Mouse (Mus musculus) MEL (cell line): ENCODE measurements at regions not wholly inside any gene's neighbourhood (a gene's known extent, or its start where the extent isn't known, plus 50 kb on each side); places are given as distances from the start of the nearest gene placed in this dataset.
A peak's percentile ranks its signal among the peaks of the same experiment; 100 is the strongest.

Experiments used
- CHD1 ChIP-seq: IDR thresholded peaks from 2 replicates; pipeline ENCODE4 v1.6.1; 2012; ENCODE audit warnings: low read depth, mild to moderate bottlenecking, inconsistent platforms, low read length, improper control_type of control experiment
- CTCF ChIP-seq, 3 experiments: IDR thresholded peaks in 2 of 3; conservative IDR thresholded peaks in 1 of 3; 2 replicates each; pipeline ENCODE4 v1.5.1; 2011 to 2012; ENCODE audit warnings: low read length in 3 of 3, low read depth in 2 of 3, mild to moderate bottlenecking in 2 of 3, improper control_type of control experiment in 1 of 3, inconsistent platforms in 1 of 3, mixed read lengths in 1 of 3, moderate library complexity in 1 of 3; ENCODE audit not compliant: control insufficient read depth in 1 of 3, insufficient read depth in 1 of 3, poor library complexity in 1 of 3, severe bottlenecking in 1 of 3
- E2F4 ChIP-seq: IDR thresholded peaks from 2 replicates; pipeline ENCODE4 v1.6.1; 2011; ENCODE audit warnings: low read depth, low read length, improper control_type of control experiment, borderline replicate concordance
- ELF1 ChIP-seq: IDR thresholded peaks from 2 replicates; pipeline ENCODE4 v1.6.1; 2014; ENCODE audit warnings: low read depth, mild to moderate bottlenecking, inconsistent platforms, low read length, improper control_type of control experiment, moderate library complexity
- EP300 ChIP-seq, 2 experiments: IDR thresholded peaks; 2 replicates each; pipeline ENCODE4 v1.6.1; 2011; ENCODE audit warnings: improper control_type of control experiment in 2 of 2, low read length in 2 of 2, low read depth in 1 of 2, mild to moderate bottlenecking in 1 of 2
- ETS1 ChIP-seq: IDR thresholded peaks from 2 replicates; pipeline ENCODE4 v1.6.1; 2012; ENCODE audit warnings: low read depth, mild to moderate bottlenecking, inconsistent platforms, low read length, improper control_type of control experiment, moderate library complexity
- GABPA ChIP-seq: IDR thresholded peaks from 2 replicates; pipeline ENCODE4 v1.6.1; 2012; ENCODE audit warnings: low read depth, mild to moderate bottlenecking, inconsistent platforms, low read length, improper control_type of control experiment, moderate library complexity
- MEF2A ChIP-seq: IDR thresholded peaks from 2 replicates; pipeline ENCODE4 v1.6.1; 2014; ENCODE audit warnings: low read depth, mild to moderate bottlenecking, inconsistent platforms, low read length, improper control_type of control experiment; ENCODE audit not compliant: poor library complexity, insufficient replicate concordance, severe bottlenecking; ENCODE audit errors: extremely low read depth
- POLR2A ChIP-seq, 2 experiments: IDR thresholded peaks; 2 replicates each; pipeline ENCODE4 v1.6.1; 2011 to 2012; ENCODE audit warnings: low read length in 2 of 2, mild to moderate bottlenecking in 2 of 2, control low read depth in 1 of 2, improper control_type of control experiment in 1 of 2, low read depth in 1 of 2, moderate library complexity in 1 of 2; ENCODE audit not compliant: control insufficient read depth in 1 of 2, insufficient read depth in 1 of 2, poor library complexity in 1 of 2
- POLR2AphosphoS5 ChIP-seq: IDR thresholded peaks from 2 replicates; pipeline ENCODE4 v1.6.1; 2012; ENCODE audit warnings: low read depth, borderline replicate concordance, mild to moderate bottlenecking, inconsistent platforms, low read length, moderate library complexity, mixed read lengths
- SMC3 ChIP-seq: IDR thresholded peaks from 2 replicates; pipeline ENCODE4 v1.6.1; 2011; ENCODE audit warnings: low read depth, low read length, improper control_type of control experiment
- TAL1 ChIP-seq: IDR thresholded peaks from 2 replicates; pipeline ENCODE4 v1.6.1; 2012; ENCODE audit warnings: mild to moderate bottlenecking, inconsistent platforms, low read length, moderate library complexity, mixed read lengths
- TCF12 ChIP-seq: IDR thresholded peaks from 2 replicates; pipeline ENCODE4 v1.6.1; 2014; ENCODE audit warnings: low read depth, mild to moderate bottlenecking, inconsistent platforms, low read length, improper control_type of control experiment, moderate library complexity
- ZKSCAN1 ChIP-seq: IDR thresholded peaks from 2 replicates; pipeline ENCODE4 v1.6.1; 2012; ENCODE audit warnings: low read depth, mild to moderate bottlenecking, inconsistent platforms, low read length, improper control_type of control experiment, moderate library complexity

DNA sequence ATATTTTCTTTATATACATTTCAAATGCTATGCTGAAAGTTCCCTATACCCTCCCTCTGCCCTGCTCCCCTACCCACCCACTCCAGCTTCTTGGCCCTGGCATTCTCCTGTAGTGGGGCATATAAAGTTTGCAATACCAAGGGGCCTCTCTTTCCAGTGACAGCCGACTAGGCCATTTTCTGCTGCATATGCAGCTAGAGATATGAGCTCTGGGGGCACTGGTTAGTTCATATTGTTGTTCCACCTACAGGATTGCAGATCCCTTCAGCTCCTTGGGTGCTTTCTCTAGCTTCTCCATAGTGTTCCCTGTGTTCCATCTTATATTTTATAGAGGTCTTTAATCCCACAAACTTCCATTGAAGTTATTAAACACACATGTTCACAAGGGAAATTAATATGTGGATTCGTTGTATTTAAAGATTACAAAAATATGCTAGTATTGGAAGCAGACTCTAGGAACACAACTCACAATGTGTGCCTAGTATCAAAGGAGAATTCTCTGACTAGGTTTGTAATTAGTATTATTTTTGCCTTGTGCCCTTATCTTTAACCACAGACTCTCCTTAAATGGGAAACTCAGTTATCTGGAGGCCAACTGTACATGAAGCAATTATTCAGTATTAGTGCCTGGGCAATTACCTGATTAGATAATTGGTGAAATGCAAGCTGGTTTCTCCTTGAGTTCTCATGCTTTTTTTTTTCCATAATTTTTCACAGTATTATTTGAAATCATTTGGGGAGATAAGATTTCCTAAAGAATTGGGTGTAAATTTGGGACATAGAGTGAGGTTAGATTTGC is 569.8 kb upstream of the Adcyap1 start:
- TF ChIP-seq ETS1 = peak; percentile 85
- TF ChIP-seq POLR2A (IDR thresholded peaks at IDR 0.05; ENCODE audit: control insufficient read depth in 1 of 2, insufficient read depth in 1 of 2, low read depth in 1 of 2, low read length in 2 of 2, poor library complexity in 1 of 2) = no peak
- peak; percentile 52; the same call in 1 of the 2 replicates for TF ChIP-seq MEF2A
- TF ChIP-seq EP300 (IDR thresholded peaks at IDR 0.05; ENCODE audit: low read depth in 1 of 2, low read length in 2 of 2) = peak; percentile 96 to 97
- TF ChIP-seq GABPA = no peak
- no peak for TF ChIP-seq CTCF (IDR thresholded peaks at IDR 0.05 in 2 of 3, conservative IDR thresholded peaks at IDR 0.05 in 1 of 3; ENCODE audit: control insufficient read depth in 1 of 3, insufficient read depth in 1 of 3, low read depth in 2 of 3, low read length in 3 of 3, poor library complexity in 1 of 3, severe bottlenecking in 1 of 3)
- peak; percentile 97 for TF ChIP-seq TCF12
- peak; percentile 54 for TF ChIP-seq TAL1
- no peak for TF ChIP-seq ZKSCAN1
- TF ChIP-seq POLR2AphosphoS5 = no peak
- TF ChIP-seq SMC3 = no peak
- TF ChIP-seq E2F4 = no peak
- no peak for TF ChIP-seq ELF1
- no peak for TF ChIP-seq CHD1
